Mouse (Mus musculus): ENCODE results near the gene Mrps9. TPM values are rescaled to one million over a fixed set of nuclear protein-coding genes. Genes with fewer than 3 reads are reported as not detected.

Mrps9 gene
- total and polyA plus RNA-seq, 3 experiments = 89.9 to 134 (median 111) TPM

GRCm38 (mm10) chr1:42888541-42889349 lies 37.7 kb downstream of the Mrps9 start:
- TF ChIP-seq ELF1 (IDR thresholded peaks at IDR 0.05; ENCODE audit: low read depth, low read length) = no peak
- TF ChIP-seq E2F4 (IDR thresholded peaks at IDR 0.05; ENCODE audit: insufficient replicate concordance, low read depth, low read length) = no peak
- no peak for TF ChIP-seq IRF4 (IDR thresholded peaks at IDR 0.05; ENCODE audit: low read depth, low read length)
- no peak for TF ChIP-seq MAX (IDR thresholded peaks at IDR 0.05; ENCODE audit: low read length)
- no peak for TF ChIP-seq GABPA (IDR thresholded peaks at IDR 0.05; ENCODE audit: insufficient replicate concordance, low read depth, low read length)
- TF ChIP-seq NRF1 (IDR thresholded peaks at IDR 0.05; ENCODE audit: low read depth, low read length) = no peak
- TF ChIP-seq MYC (IDR thresholded peaks at IDR 0.05; ENCODE audit: low read depth, low read length) = no peak
- TF ChIP-seq JUND (conservative IDR thresholded peaks at IDR 0.05; ENCODE audit: low read depth, low read length) = no peak
- TF ChIP-seq SMC3 (IDR thresholded peaks at IDR 0.05; ENCODE audit: low read depth, low read length) = no peak
- no peak for TF ChIP-seq ZNF384 (IDR thresholded peaks at IDR 0.05; ENCODE audit: low read depth, low read length)
- no peak for TF ChIP-seq EP300 (IDR thresholded peaks at IDR 0.05; ENCODE audit: low read length)
- no peak for TF ChIP-seq KAT2A (IDR thresholded peaks at IDR 0.05; ENCODE audit: insufficient replicate concordance, low read length)
- TF ChIP-seq TBP (conservative IDR thresholded peaks at IDR 0.05; ENCODE audit: low read depth, low read length) = no peak
- Histone ChIP-seq H3K27me3 (replicated peaks) (no peaks in the 10 kb centered on the region), H3K27ac (ENCODE audit: insufficient read depth, low read depth) (no peak overlapping the region), H3K4me1 (ENCODE audit: control insufficient read depth in 1 of 2, insufficient read depth in 2 of 2) (no peaks in the 10 kb centered on the region), H3K36me3 (replicated peaks in 1 of 2; ENCODE audit: control insufficient read depth in 1 of 2, insufficient read depth in 1 of 2, low read length in 1 of 2) (peaks cover 33 to 76% of the 10 kb centered on the region in 2 experiments), H3K79me2 (replicated peaks; ENCODE audit: control insufficient read depth, extremely low read depth, insufficient read depth, poor library complexity, severe bottlenecking) (no peaks in the 10 kb centered on the region), H3K9ac (ENCODE audit: insufficient read depth, low read depth) (no peak overlapping the region), H3K4me2 (ENCODE audit: insufficient read depth, low read depth, poor library complexity, severe bottlenecking) (no peak overlapping the region), H3K4me3 (replicated peaks in 1 of 3; ENCODE audit: low read depth in 2 of 3, low read length in 2 of 3, poor library complexity in 1 of 3) (no peak overlapping the region), H3K9me3 (replicated peaks; ENCODE audit: low read length) (no peaks in the 10 kb centered on the region)
- in situ Hi-C loops (cut with MboI; ENCODE audit: low pct_ligation_motif_present, low pct_unique_long_range_greater_than_20kb, low sequenced_read_pairs) = no loop called here
- dilution Hi-C loops (cut with MboI; ENCODE audit: extremely low pct_ligation_motif_present, extremely low pct_unique_long_range_greater_than_20kb, low sequenced_read_pairs) = no loop called here
- DNase-seq (ENCODE audit: extremely low read depth) = no peak

GRCm38 (mm10) chr1:42889421-42889887 lies 38.4 kb downstream of the Mrps9 start:
- no peak overlapping the region for H3K4me2 ChIP-seq (ENCODE audit: insufficient read depth, low read depth, poor library complexity, severe bottlenecking)
- H3K9ac ChIP-seq (ENCODE audit: insufficient read depth, low read depth) = no peak overlapping the region
- no peak for DNase-seq (ENCODE audit: extremely low read depth)
- TF ChIP-seq PAX5 (IDR thresholded peaks at IDR 0.05; ENCODE audit: low read length) (no peak), MAZ (IDR thresholded peaks at IDR 0.05; ENCODE audit: low read depth, low read length) (no peak), GABPA (IDR thresholded peaks at IDR 0.05; ENCODE audit: insufficient replicate concordance, low read depth, low read length) (no peak), RCOR1 (conservative IDR thresholded peaks at IDR 0.05; ENCODE audit: low read depth, low read length) (no peak), SIN3A (IDR thresholded peaks at IDR 0.05; ENCODE audit: low read length) (no peak), MXI1 (IDR thresholded peaks at IDR 0.05; ENCODE audit: low read depth, low read length) (no peak), CHD1 (IDR thresholded peaks at IDR 0.05; ENCODE audit: low read depth, low read length) (no peak), POLR2A (IDR thresholded peaks at IDR 0.05; ENCODE audit: low read depth, low read length) (no peak), IRF4 (IDR thresholded peaks at IDR 0.05; ENCODE audit: low read depth, low read length) (no peak)
- dilution Hi-C loops (cut with MboI; ENCODE audit: extremely low pct_ligation_motif_present, extremely low pct_unique_long_range_greater_than_20kb, low sequenced_read_pairs) = no loop called here
- H3K27me3 ChIP-seq (replicated peaks) = no peaks in the 10 kb centered on the region
- H3K27ac ChIP-seq (ENCODE audit: insufficient read depth, low read depth) = no peak overlapping the region
- H3K36me3 ChIP-seq (replicated peaks in 1 of 2; ENCODE audit: control insufficient read depth in 1 of 2, insufficient read depth in 1 of 2, low read length in 1 of 2) = peaks cover 36 to 82% of the 10 kb centered on the region in 2 experiments
- H3K4me3 ChIP-seq (replicated peaks in 1 of 3; ENCODE audit: low read depth in 2 of 3, low read length in 2 of 3, poor library complexity in 1 of 3) = no peak overlapping the region
- no peaks in the 10 kb centered on the region for H3K9me3 ChIP-seq (replicated peaks; ENCODE audit: low read length)
- in situ Hi-C loops (cut with MboI; ENCODE audit: low pct_ligation_motif_present, low pct_unique_long_range_greater_than_20kb, low sequenced_read_pairs) = no loop called here
- no peaks in the 10 kb centered on the region for H3K79me2 ChIP-seq (replicated peaks; ENCODE audit: control insufficient read depth, extremely low read depth, insufficient read depth, poor library complexity, severe bottlenecking)
- H3K4me1 ChIP-seq (ENCODE audit: control insufficient read depth in 1 of 2, insufficient read depth in 2 of 2) = no peaks in the 10 kb centered on the region

All from CH12.LX (cell line).